Mouse (Mus musculus): Measurements from ENCODE around the gene Adamts14.

The Adamts14 gene

GRCm38 (mm10) chr10:61274532-61274931, 1.3 kb upstream of the Adamts14 start:
- peak; percentile 29 for DNase-seq

GRCm38 (mm10) chr10:61273844-61274215, 592 bp upstream of the Adamts14 start:
- peak; percentile 45 for DNase-seq

DNA sequence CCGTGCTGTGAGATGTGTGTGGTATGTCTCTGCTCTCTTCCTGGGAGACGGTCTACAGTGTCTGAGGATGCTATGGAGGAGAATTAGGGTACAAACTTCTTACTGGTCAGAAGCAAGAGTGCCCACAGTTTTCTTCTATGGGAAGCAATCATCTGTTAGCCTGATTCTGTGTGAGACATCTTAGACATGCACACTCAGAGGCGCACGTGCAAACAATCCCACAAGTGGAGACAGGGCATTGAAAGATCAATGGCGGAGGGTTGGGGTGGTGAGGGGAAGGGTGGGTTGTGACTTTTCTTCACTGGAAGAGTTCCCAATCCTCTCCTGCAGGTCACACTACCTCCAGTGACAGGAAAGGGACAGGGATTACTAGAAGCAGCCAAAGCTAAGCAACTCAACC, 607 bp downstream of the Adamts14 start:
- DNase-seq, result no peak

- DNase-seq, result no peak
Measured at GRCm38 (mm10) chr10:61272089-61272626, 1.1 kb downstream of the Adamts14 start.

GRCm38 (mm10) chr10:61267378-61267777, 5.9 kb downstream of the Adamts14 start:
- DNase-seq, result no peak

DNA sequence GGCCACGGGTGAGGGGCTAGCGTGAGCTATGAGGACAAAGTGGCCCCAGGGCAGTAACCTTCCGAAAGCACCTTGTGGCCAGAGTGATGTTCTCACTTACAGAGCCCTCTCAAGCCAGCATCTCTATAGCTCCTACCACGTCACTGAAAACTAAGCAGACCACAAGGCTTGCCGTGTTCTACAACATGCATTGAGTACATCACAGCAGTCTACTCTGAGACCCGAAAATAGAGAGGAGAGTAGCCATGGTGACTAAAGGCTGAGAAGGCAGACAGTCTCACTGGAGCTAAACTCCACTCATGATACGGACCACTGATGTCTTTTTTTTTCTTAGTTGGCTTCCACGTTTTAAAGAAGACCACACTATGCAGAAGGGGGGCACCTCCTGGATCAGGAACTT, 9.6 kb downstream of the Adamts14 start:
- no peak for DNase-seq

DNA sequence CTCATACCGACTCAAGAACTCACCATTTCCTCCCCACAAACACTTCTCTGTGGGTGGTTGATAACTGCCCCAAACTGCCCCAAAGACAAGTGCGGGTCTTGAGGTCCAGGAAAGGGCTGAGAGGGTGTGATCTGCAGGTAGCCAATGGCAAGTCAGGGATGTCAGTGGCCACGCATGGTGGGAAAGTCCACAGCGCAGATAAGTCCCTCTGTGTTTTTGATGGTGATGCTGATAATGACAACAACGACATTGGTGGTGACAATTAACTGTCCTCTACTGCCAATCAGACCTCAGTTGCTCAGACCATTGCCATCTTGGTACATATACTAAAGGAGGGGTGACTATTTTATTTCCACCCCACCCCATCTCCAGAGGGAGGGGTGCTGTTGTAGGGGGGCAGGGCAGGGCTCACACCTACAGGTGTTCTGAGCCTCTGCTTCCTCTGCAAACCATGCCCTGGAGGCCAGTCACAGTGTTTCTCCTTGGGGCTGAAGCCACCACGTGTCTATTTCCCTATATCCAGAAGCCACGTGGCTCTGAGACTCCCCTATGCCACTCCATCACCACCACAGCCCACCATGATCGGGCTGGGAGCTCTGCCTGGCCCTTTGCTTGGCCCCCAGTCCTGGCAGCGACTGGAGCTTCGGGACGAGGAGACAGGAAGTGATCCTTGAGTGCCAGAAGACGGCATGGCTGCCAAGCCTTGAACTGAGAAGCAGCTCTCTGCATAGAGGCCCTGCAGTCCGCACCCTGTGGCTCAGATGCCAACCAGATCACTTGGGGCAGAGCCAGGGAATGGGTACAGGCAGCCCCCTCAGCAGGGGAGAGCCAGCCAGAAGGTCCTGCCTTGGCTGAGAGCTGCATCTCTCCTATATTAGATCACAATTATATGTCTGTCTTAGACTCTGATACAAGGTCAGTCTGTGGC, 11.7 kb downstream of the Adamts14 start:
- peak; percentile 55 for DNase-seq

DNA sequence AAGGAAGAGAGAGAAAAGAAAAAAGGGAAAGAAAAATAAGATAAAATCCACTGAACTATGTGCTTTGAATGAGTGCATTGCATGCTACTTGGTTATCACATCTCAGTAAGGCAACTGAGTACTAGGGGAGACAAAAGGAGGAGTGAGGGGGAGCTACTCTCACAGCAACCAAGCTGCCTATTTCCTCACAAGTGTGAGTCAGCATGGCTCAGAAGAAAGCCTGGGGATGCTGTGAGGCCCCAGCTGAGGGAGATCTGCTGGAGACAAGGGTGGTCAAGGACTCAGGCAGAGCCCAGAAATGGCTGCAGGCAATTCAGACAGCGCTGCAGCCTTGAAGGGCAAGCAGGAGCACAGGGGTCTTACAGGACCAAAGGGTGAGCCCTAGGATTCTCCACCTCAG, 15.1 kb downstream of the Adamts14 start:
- DNase-seq, result no peak

- no peak for DNase-seq
Measured at GRCm38 (mm10) chr10:61256665-61257064, 16.6 kb downstream of the Adamts14 start.

DNA sequence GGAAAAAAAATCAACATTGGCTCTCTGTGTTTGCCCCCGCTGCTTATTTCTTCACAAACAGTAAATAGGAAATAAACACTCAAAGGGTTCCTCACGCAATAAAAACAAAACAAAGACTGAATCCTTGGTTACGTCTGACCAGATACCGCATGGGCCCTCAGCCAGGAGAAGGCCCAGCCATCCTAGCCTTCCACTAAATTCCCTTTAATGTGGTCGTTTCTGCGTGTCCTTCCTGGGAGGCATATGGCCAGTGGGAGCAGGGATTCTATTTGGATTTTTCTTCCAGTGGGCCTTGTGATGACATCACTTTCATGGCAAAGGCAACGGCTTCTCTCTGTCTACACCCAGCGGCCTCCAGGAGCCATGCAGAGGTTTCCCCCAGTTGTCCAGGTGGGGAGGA, 18.0 kb downstream of the Adamts14 start:
- DNase-seq, result peak; percentile 52

- DNase-seq, result peak; percentile 80
Measured at GRCm38 (mm10) chr10:61254761-61255160, 18.5 kb downstream of the Adamts14 start.

- DNase-seq, result no peak
Measured at GRCm38 (mm10) chr10:61249951-61250350, 23.3 kb downstream of the Adamts14 start.

DNA sequence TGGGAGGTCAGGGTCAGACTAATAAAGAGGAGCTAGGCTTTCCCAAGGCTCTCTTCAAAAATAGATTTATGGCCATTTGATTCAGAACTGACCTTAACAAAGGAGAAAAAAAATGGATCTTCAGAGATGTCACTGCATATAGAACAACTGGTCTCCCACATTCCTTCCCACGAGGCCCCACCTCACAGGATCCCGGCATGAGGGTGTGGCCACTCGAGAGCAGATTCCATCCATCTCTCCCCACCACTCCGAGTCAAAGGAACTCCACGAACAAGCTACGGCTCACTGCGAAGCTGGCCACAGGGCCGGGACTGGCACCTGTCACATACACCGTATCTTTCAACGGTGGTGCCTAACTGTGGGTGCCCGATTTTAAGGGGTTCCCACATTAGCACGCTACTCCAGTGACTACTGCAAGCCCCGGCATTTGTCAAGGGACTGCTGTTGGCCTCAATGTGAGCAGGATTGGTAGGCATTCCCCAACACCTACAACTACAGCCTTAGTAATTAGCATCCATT, 24.6 kb downstream of the Adamts14 start:
- DNase-seq, result no peak

GRCm38 (mm10) chr10:61246288-61246687, 26.9 kb downstream of the Adamts14 start:
- no peak for DNase-seq

- DNase-seq, result no peak
Measured at GRCm38 (mm10) chr10:61241961-61242421, 31.2 kb downstream of the Adamts14 start.

DNA sequence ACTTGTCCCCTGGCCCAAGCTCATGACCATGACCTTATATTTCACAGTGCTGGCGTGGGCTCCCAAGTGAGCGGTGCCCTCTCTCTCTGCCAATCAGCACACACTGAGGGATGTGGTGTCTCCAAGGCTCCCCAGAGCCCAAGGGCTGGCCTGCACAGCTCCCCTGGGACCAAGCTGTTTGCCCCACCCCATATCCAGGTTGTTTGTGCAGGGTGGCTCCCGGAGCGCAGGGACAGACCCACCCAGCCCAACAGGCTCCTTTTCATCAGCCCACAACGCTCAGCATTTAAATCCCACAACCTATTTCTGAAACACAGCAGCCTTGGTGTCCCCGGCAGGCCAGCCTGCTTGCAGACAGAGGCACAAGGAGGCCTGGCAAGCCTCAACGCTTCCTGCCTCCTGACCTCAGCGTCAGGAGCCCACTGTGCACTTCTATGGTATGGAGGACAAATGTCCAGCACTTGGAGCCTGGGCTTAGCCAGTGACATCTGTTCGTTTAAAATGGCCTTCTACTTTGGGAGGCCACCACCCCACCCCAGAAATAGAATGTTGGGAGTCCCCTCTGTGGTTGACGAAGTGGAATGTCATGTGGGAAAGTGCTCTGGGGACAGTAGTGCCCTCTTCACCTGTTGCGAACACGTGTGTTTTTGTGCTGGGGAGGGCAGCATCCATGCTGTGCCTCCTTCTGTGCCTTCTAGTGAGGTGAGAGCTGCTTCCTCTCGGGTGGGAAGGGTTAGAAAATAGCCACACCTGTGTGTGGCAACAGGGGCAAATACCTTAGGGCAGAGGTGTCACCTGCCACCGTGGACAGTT, 32.9 kb downstream of the Adamts14 start:
- no peak for DNase-seq

- DNase-seq, result no peak
Measured at GRCm38 (mm10) chr10:61237391-61237785, 35.9 kb downstream of the Adamts14 start.

DNA sequence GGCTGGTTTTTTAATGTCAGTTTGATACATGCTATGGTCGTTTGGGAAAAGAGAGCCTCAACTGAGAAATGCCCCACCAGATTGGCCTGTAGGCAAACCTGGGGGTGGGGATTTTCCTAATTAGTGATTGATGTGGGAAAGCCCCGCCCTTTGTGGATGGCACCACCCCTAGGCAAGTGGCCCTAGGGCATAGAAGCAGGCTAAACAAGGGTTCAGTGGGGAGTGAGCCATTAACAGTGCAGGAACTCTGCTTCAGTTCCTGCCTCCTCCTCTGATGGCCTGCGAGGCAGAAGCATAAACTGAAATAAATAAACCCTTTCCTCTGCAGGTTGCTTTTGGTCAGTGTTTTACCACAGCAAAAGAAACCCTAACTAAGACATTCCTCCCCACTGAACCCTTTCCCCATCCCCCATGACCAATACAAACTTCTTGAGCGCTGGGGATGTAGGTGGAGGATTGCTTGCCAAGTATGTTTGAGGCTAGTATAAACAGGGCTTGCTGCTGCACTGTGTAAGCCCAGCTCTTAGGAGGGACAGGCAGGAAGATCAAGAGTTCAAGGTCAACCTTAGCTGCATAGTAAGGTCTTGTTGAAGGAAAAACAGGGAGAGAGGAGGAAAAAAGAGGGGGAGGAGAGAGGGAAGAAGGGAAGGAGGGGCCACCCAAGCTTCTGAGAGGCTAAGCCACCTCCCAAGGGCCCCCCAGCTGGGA, 36.4 kb downstream of the Adamts14 start:
- DNase-seq, result no peak

- no peak for DNase-seq
Measured at GRCm38 (mm10) chr10:61235677-61236267, 37.5 kb downstream of the Adamts14 start.

GRCm38 (mm10) chr10:61234319-61234718, 38.9 kb downstream of the Adamts14 start:
- DNase-seq, result no peak

GRCm38 (mm10) chr10:61232858-61233567, 40.2 kb downstream of the Adamts14 start:
- peak; percentile 59 for DNase-seq
